Mouse (Mus musculus) CH12.LX (cell line): Measurements from ENCODE around the gene Camk2n1.

Experiments used
- EP300 ChIP-seq: IDR thresholded peaks from 2 replicates; pipeline ENCODE4 v1.6.1; 2011; ENCODE audit warnings: low read length, improper control_type of control experiment
- HCFC1 ChIP-seq: IDR thresholded peaks from 2 replicates; pipeline ENCODE4 v1.6.1; 2012; ENCODE audit warnings: low read depth, mild to moderate bottlenecking, inconsistent platforms, low read length, improper control_type of control experiment
- MAFK ChIP-seq: IDR thresholded peaks from 2 replicates; pipeline ENCODE4 v1.6.1; 2011; ENCODE audit warnings: low read length, improper control_type of control experiment; ENCODE audit not compliant: insufficient replicate concordance
- PAX5 ChIP-seq: IDR thresholded peaks from 2 replicates; pipeline ENCODE4 v1.6.1; 2012; ENCODE audit warnings: low read length, inconsistent platforms, mixed read lengths
- RAD21 ChIP-seq: IDR thresholded peaks from 2 replicates; pipeline ENCODE4 v1.6.1; 2011; ENCODE audit warnings: low read depth, mild to moderate bottlenecking, low read length, improper control_type of control experiment, moderate library complexity
- ZNF384 ChIP-seq: IDR thresholded peaks from 2 replicates; pipeline ENCODE4 v1.6.1; 2012; ENCODE audit warnings: low read depth, low read length, improper control_type of control experiment, inconsistent platforms

GRCm38 (mm10) chr4:138455141-138455955 lies 1.2 kb downstream of the Camk2n1 start:
- no peak for TF ChIP-seq ZNF384
- no peak for TF ChIP-seq MAFK
- no peak for TF ChIP-seq HCFC1
- TF ChIP-seq PAX5 = no peak
- no peak for TF ChIP-seq RAD21
- no peak for TF ChIP-seq EP300
